Mouse (Mus musculus) NIH3T3 (cell line): Measurements from ENCODE around the gene Aplp2.

ENCODE experiments used
- DNase-seq: peaks from one replicate; pipeline ENCODE4 v3.0.0-alpha.2; 2012; ENCODE audit warnings: low read depth

Gene Aplp2

DNA sequence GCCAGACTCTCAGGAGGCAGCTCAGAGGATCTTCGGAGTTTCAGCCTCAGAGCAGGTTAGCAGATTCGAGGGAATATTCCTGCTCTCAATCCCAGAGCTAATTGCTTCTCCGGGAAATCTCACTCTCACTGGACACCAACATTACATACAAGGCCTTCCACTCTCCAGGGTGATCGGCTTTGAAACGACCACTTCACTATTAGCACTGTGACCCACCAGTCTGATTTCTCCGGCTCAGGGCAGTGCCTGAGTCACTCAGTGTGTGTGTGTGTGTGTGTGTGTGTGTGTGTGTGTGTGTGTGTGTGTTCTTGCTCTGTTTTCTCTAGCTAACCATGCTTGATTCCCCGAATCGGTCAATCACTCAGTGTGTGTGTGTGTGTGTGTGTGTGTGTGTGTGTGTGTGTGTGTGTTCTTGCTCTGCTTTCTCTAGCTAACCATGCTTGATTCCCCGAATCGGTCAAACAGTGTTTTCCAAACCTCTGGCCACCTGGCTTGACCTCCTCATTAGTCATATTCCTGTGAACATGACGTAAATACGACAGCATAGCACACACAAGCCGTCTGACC lies 89.1 kb downstream of the Aplp2 start:
- no peak for DNase-seq

DNA sequence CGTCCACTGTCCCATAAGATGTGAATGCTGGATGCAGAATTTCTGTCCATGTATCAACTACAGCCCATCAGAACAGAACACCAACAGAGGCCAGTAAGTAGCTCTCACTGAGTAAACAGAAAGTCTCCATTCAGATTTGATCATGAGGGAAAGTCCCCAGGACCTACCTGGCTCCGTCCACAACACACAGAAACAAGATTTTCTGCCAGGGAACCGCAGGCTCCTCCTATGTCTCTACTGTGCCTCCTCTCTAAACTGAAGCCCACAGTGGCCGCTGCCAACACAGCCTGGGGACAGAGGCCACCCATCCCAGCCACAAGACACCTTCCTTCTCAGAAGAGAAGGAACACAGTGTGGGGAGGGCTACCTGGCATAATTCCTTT lies 91.1 kb downstream of the Aplp2 start:
- DNase-seq = no peak

DNA sequence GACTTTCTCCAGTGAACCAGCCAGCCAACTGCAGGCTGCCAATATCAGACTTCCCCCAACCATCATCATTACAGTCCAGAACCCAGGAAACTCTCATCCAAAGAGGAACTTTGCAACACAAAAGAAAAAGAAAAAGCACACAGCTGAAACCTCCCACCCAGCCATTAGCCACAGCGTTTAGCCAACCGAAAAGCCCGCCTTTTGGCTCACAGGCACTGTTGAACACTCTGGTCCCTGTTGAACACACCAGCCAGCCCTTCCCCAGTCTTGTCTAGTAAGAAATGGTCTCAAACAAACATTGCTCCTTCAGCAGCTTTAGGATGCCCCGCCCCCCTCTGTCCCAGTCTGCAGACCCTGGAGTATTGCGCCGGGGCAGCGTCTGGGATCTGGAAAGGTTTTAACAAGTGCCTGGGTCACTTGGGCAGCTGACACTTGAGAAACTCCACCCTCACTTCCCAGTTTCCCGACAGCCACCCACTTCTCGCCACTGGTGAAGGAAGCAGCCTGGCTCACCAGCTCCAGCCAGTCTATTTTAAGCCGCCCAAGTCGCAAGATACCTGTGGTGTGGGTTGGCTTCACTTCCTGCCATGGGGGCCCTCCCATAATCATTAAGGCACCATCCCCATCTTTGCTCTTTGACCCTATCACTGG lies 91.6 kb downstream of the Aplp2 start:
- DNase-seq = no peak

DNA sequence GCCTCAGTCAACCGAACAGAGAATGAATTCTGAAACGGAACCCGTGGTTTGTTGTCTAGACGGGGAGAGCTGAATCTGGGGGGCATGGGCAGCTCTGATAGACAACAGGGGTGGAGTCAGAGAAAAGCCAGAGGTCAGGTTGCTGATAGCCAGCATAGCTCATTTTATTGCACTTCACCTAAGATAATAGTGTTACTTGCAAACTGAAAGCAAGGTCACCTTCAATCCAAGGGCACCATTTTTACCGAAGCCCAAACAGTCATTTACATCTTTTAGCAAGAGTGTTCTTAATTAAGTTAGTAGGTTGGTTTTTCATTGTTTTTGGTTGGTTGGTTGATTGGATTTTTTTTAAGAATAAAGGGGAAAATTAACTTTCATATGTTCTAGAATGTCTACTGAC lies 92.2 kb downstream of the Aplp2 start:
- DNase-seq = no peak

DNA sequence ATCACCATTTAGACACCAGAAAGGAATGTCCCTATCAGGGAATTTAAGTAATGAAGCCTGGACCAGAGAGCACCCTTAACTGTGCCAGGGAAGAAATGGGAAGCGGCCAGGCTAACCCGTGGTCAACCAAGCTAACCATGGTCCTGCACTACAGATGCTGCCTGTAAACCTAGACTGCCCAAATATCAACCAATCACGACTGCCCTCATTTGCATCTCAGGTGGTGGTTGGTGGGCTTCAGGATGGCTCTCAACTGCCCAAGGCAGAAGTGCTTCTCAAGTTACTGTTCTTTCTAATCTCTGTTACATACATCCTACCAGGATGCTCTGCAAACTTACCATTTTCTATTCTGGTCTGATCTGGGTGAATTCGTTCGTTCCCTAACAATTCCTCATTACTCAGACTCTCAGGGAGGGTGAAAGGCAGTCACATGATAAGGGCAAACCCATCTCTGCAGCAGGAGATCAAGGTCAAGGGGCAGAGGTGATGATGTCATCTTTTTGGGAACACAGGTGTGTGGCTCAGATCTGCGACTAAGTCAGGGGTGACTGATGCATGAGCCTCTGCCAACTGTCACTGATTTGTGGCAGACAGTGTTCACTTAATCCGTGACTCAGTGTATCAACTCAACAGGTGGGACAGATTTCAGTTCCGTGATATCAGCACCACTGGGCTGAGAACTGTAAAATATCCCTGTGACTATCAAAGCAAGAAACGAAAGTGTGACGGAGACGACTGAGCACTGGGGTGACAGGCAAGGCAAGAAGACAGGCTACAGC lies 92.9 kb downstream of the Aplp2 start:
- DNase-seq = no peak

GRCm38 (mm10) chr9:31117488-31117887 lies 94.1 kb downstream of the Aplp2 start:
- DNase-seq = no peak

DNA sequence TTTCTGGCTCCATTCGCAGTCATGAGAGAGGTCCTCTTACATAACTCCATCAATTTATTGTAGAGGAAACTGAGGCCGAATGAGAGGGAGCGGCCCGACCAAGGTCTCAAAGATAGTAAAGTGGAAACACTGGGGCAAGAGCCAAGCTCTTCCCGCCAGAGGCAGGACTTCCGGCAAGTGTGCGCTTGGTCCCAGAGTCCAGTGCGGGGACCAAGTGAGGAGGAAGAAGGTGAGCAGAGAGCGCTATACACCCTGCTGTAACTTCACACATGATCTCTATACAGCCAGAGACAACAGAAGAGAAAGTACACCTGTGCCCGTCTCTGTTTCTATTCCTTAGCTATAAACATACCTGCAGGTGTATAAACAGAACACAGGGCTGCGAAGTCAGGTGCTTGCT lies 94.5 kb downstream of the Aplp2 start:
- DNase-seq = no peak

GRCm38 (mm10) chr9:31115586-31115985 lies 96.0 kb downstream of the Aplp2 start:
- DNase-seq = no peak

DNA sequence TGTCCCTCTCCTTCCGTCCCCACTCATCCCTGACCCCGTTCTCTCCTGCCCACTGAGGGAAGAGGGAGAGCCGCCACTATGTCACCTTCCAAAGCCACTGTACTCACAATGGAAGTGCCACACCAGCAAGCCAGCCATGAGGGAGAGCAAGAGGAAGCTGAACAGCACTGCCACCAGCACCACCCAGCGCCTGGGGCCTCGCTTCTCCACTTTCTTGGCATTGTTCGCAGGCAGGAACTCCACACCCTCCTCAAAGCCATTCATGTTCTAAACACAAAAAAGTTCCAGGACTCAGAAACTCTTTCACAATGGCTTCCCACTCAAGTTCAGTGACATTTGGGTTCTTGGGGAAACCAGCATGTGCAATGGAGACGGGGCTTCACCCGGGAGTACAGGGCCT lies 103.2 kb downstream of the Aplp2 start:
- no peak for DNase-seq
